Mouse (Mus musculus): Measurements from ENCODE around the gene Apbb2. TPM values are rescaled to one million over a fixed set of nuclear protein-coding genes. Genes with fewer than 3 reads are reported as not detected.

The Apbb2 gene
- total RNA-seq, 2 experiments from 2014 or later = 0.51 to 0.78 TPM

DNA sequence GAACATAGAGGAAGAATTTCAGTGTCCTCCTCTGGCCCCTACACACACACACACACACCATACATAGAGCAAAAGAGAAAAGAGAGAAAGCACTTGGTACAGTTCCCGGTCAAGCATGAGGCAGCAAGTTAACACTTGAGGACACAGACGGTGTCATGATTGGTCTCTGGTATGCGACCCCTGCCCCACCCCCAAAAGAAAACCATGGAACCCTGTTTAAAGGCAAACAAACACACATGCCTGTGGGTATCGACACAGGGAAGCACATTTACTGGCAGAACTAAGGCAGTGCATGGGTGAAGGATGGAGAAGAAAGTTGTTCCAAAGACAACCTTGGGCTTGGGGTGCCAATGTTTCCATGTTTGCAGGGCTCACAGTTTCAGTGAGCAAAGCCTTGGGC, 123.9 kb downstream of the Apbb2 start:
- no peak for ATAC-seq (ENCODE audit: poor library complexity, severe bottlenecking)

DNA sequence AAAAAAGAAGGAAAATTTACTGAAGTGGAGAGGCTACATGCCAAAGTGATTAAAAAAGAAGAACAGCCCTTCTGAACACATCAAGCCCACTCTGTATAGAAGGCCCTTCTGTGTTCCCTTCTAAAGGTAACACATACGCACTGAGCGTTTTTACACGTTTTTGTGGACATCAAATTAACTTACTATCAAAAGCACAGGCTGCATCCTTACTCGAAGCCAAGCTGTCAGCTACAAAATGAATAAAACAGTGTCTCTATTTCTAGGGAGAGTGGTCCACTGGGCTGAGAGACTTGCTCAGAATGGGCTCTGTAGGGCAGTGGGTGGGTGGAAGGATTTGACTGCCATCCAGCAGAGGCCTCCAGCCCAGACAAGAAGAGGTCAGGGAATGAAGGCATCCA, 126.0 kb downstream of the Apbb2 start:
- no peak for ATAC-seq (ENCODE audit: poor library complexity, severe bottlenecking)

- ATAC-seq (ENCODE audit: poor library complexity, severe bottlenecking) = no peak
Measured at GRCm38 (mm10) chr5:66491907-66492562, 126.5 kb downstream of the Apbb2 start.

DNA sequence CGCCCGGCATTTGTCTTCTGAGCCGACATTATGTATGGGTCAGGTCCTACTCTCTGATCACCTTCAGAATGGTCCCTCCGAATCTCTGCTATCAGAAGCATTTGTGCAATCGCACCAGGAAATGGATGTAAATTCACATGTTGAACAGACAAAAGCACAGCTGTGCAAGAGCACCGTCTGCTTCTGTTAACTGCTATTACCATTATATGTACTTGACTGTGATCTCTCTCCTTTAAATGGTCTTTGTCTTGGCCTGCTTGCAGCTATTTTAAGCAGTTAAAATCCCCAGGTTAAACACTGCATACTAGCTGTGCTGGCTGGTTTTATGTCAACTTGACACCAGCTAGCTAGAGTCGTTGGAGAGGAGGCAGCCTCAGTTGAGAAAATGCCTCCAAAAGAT, 132.6 kb downstream of the Apbb2 start:
- no peak for ATAC-seq (ENCODE audit: poor library complexity, severe bottlenecking)

DNA sequence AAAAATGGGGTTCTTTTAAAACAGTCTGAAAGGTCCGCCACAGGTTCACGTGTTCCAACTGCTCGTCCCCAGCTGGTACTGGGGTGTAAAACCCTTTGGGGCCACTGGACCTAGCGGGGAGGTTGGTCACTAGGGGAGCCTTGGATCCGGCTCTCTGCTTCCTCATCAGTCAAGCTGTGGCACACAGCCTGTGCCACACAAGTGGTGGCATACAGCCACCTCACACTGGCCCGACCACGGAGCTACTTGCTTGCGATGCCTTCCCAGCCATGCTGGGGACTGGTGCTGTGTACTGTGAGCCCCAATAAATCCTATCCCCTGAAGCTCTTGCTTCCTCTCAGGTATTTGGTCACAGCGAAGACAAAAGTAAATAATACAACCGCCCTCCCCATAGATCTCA, 142.3 kb downstream of the Apbb2 start:
- no peak for ATAC-seq (ENCODE audit: poor library complexity, severe bottlenecking)

DNA sequence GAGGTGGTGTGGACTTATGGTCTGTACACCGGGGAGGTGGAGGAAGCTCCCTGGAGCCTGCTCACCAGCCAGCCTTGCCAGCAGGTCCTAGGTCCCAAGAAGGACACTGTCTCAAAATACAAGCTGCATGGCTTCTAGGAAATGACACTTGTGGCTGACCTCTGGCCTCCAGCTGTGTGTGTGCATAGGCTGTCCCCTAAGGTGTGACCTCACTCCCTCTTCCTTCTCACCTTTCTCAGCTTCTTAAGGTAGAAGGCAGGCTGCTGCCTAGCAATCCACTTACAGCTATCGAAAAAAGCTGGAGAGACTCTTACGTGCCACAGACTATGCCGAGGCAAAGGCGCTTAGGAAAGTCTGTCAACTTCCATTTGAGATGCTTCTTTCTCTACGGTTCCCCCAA, 142.8 kb downstream of the Apbb2 start:
- ATAC-seq (ENCODE audit: poor library complexity, severe bottlenecking) = no peak

GRCm38 (mm10) chr5:66474153-66474552, 144.4 kb downstream of the Apbb2 start:
- no peak for ATAC-seq (ENCODE audit: poor library complexity, severe bottlenecking)

DNA sequence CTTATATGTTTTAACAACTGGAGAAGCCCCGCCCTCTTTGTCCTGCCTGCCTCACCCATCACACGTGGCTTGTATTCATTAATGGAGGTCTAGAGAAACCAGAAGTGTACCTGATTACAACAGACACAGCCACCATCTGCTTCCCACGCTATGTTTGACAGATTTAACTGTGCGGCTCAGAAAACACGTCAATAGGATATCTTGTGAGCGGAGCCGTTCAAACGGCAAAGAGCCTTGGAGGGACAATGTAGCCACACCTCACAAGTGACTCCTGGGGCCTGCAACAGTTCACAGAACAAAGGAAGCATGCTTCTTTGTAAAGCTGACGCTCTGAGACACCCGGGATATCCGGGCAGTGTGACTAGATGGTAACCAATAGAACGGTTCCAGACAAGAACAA, 145.0 kb downstream of the Apbb2 start:
- ATAC-seq (ENCODE audit: poor library complexity, severe bottlenecking) = no peak

DNA sequence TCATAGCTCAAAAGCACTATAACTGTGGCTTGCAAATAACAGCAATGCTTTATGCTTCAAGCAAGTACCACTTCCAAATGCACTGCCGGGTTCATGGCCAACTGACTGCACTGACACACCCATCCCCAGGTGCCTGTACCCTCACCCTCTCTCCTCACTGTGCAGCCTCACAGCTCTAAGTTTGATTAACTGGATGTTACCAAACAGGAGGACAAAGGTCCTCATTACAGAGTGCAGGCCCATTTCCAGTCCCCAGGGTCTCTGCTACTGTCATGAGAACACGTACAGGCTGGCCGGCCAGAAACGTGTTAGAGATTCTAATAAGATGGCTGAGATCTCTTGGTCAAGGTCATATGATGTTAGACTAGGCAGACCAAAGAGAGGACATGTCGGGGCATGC, 147.7 kb downstream of the Apbb2 start:
- no peak for ATAC-seq (ENCODE audit: poor library complexity, severe bottlenecking)

- no peak for ATAC-seq (ENCODE audit: poor library complexity, severe bottlenecking)
Measured at GRCm38 (mm10) chr5:66469685-66470084, 148.9 kb downstream of the Apbb2 start.

GRCm38 (mm10) chr5:66468331-66469001, 150.1 kb downstream of the Apbb2 start:
- no peak for ATAC-seq (ENCODE audit: poor library complexity, severe bottlenecking)

- ATAC-seq (ENCODE audit: poor library complexity, severe bottlenecking) = no peak
Measured at GRCm38 (mm10) chr5:66462665-66463064, 155.9 kb downstream of the Apbb2 start.

DNA sequence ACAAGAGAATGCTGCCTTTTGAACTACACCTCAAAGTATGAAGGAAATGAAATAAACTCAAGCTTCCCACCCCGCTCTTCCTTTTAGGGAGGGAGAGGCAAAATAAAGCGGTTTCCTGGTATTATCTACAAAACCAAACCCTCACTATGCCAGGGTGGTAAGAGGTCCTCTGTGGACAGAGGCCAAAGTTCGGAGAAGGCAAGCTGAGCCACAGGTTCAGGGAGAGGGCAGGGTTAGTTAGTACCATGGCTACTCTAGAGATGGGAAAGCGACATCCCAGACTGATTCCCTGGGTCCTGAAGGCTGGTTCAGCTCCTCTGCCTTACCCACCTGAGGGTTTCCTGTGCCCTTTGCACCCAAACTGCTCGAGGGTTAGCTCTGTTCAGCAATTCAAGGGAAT, 159.7 kb downstream of the Apbb2 start:
- no peak for ATAC-seq (ENCODE audit: poor library complexity, severe bottlenecking)

- no peak for ATAC-seq (ENCODE audit: poor library complexity, severe bottlenecking)
Measured at GRCm38 (mm10) chr5:66455271-66455670, 163.3 kb downstream of the Apbb2 start.

DNA sequence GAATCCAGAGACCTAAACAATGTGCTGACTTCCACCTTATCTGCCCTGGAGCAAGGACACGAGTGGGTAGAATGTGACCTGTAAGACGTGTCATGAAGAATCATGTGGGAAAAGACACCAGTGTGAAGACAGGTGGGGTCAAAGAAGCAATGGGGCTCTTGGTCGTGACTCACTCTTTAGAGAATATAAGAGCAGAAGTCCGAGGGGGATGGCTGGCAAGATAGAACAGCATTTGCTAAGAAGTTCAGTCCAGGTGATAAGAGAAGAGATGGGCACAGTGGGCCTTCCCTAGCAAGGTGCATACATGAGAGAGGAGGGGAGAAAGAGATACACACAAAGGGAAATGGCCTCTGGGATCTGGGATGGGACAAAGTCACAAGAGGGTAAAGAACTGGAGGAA, 163.8 kb downstream of the Apbb2 start:
- ATAC-seq (ENCODE audit: poor library complexity, severe bottlenecking) = no peak

GRCm38 (mm10) chr5:66453106-66453505, 165.5 kb downstream of the Apbb2 start:
- ATAC-seq (ENCODE audit: poor library complexity, severe bottlenecking) = no peak

DNA sequence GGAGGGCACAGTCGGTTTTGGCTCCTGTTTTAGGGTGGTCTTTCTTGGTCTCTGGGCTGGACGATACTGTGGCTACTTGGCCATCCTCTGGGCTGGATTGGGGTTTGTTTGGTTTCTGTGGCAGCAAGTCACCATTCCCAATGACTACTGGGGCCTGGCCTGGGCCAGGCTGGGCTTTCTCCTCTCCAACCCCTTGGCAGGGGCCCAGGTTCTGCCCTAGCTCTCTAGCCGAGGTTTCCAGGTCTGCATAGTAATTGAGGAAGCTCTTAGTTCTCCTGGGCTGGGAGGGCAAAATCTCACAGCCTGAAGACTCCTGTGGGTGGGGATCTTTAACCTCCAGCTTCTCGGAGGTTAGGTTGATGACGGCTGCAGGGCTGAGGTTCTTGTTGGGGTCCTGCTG, 167.0 kb downstream of the Apbb2 start:
- no peak for ATAC-seq (ENCODE audit: poor library complexity, severe bottlenecking)

DNA sequence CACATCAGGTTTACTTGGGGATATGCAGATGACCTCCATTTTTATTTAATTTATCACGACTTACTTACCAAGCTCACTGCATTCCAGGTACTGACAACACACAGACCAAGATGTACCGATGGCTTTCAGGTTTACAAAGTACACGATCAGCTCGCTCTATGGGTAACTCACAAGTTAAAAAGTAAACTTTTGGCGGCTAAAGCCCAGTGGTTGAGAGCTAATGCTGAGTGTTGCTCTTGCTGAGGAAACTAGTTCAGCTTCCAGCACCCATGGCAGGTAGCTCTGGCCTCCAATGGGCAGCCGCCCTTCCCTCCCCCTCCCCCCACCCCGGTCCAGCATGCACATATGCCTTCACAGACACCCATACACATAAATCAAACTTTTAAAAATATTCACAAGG, 173.1 kb downstream of the Apbb2 start:
- ATAC-seq (ENCODE audit: poor library complexity, severe bottlenecking) = no peak

GRCm38 (mm10) chr5:66442260-66442659, 176.3 kb downstream of the Apbb2 start:
- no peak for ATAC-seq (ENCODE audit: poor library complexity, severe bottlenecking)

GRCm38 (mm10) chr5:66436791-66437246, 181.8 kb downstream of the Apbb2 start:
- no peak for ATAC-seq (ENCODE audit: poor library complexity, severe bottlenecking)

DNA sequence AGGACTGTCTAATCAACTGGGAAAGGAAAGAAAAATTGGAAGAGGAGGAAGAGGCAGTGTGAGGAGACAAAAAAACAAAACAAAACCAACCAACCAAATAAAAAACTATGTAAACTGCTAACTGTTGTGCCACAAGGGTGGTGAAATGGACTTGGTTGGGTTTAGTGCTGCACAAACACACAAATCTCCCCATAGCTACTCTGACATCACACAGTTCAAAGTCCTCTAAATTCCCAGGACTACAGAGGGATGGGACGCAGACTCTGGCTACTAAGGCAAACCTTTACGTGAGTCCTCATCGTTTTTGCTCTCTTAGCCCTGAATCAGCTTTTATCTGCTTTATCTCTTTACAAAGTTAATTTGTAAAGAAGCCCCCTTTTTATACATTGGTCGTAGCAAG, 183.4 kb downstream of the Apbb2 start:
- ATAC-seq (ENCODE audit: poor library complexity, severe bottlenecking) = no peak

GRCm38 (mm10) chr5:66429076-66429475, 189.5 kb downstream of the Apbb2 start:
- ATAC-seq (ENCODE audit: poor library complexity, severe bottlenecking) = no peak

GRCm38 (mm10) chr5:66428071-66428470, 190.5 kb downstream of the Apbb2 start:
- ATAC-seq (ENCODE audit: poor library complexity, severe bottlenecking) = no peak

All from megakaryocyte, adult 5-6 weeks (primary cell).